Mouse (Mus musculus) MEL (cell line): ENCODE measurements around the gene Tmem100. TPM values are rescaled to one million over a fixed set of nuclear protein-coding genes. Genes with fewer than 3 reads are reported as not detected.

Source experiments
- DNase-seq: peaks from one replicate; pipeline ENCODE4 v3.0.0; 2011; ENCODE audit warnings: low read depth, low spot score
- H3K27ac ChIP-seq: 2 replicates; pipeline ENCODE4 v1.5.1; 2012; ENCODE audit warnings: low read depth, mild to moderate bottlenecking, control low read depth, low read length, moderate library complexity; ENCODE audit not compliant: control insufficient read depth
- H3K27me3 ChIP-seq, 2 experiments: fragments of 150-350 bp in 1 of 2; sonication (generic) in 1 of 2; 2 replicates each; pipeline ENCODE4 v1.6.1; 2012; ENCODE audit warnings: low read length in 2 of 2, mild to moderate bottlenecking in 2 of 2, improper control_type of control experiment in 1 of 2, moderate library complexity in 1 of 2; ENCODE audit not compliant: insufficient read depth in 2 of 2, control insufficient read depth in 1 of 2
- H3K36me3 ChIP-seq, 2 experiments: 2 replicates each; pipeline ENCODE4 v1.6.1; 2012 to 2014; ENCODE audit warnings: low read length in 2 of 2, improper control_type of control experiment in 1 of 2, inconsistent platforms in 1 of 2, mild to moderate bottlenecking in 1 of 2; ENCODE audit not compliant: insufficient read depth in 2 of 2, control insufficient read depth in 1 of 2
- H3K4me1 ChIP-seq, 2 experiments: fragments of 150-350 bp in 1 of 2; sonication (generic) in 1 of 2; 2 replicates each; pipeline ENCODE4 v1.6.1; 2012; ENCODE audit warnings: low read length in 2 of 2, improper control_type of control experiment in 1 of 2, mild to moderate bottlenecking in 1 of 2; ENCODE audit not compliant: insufficient read depth in 2 of 2, control insufficient read depth in 1 of 2
- H3K4me3 ChIP-seq, 2 experiments: fragments of 150-350 bp in 1 of 2; sonication (generic) in 1 of 2; 2 replicates each; pipeline ENCODE4 v1.5.1; 2012; ENCODE audit warnings: low read depth in 2 of 2, low read length in 2 of 2, mild to moderate bottlenecking in 2 of 2, moderate library complexity in 2 of 2, control low read depth in 1 of 2, improper control_type of control experiment in 1 of 2; ENCODE audit not compliant: control insufficient read depth in 1 of 2, insufficient read depth in 1 of 2
- H3K79me2 ChIP-seq: 2 replicates; pipeline ENCODE4 v1.6.1; 2012; ENCODE audit warnings: mild to moderate bottlenecking, low read length, moderate library complexity; ENCODE audit not compliant: control insufficient read depth, poor library complexity, insufficient read depth
- H3K9ac ChIP-seq: 2 replicates; pipeline ENCODE4 v1.6.1; 2012; ENCODE audit warnings: low read depth, mild to moderate bottlenecking, control low read depth, low read length, moderate library complexity; ENCODE audit not compliant: control insufficient read depth, poor library complexity, severe bottlenecking
- H3K9me3 ChIP-seq: fragments of 150-350 bp; sonication (generic); replicated peaks from 2 replicates; pipeline ENCODE4 v1.6.1; 2012; ENCODE audit warnings: mild to moderate bottlenecking, low read length, improper control_type of control experiment, moderate library complexity; ENCODE audit not compliant: insufficient read depth
- BHLHE40 ChIP-seq: IDR thresholded peaks from 2 replicates; pipeline ENCODE4 v1.6.1; 2012; ENCODE audit warnings: low read depth, mild to moderate bottlenecking, inconsistent platforms, low read length, improper control_type of control experiment, borderline replicate concordance
- CHD1 ChIP-seq: IDR thresholded peaks from 2 replicates; pipeline ENCODE4 v1.6.1; 2012; ENCODE audit warnings: low read depth, mild to moderate bottlenecking, inconsistent platforms, low read length, improper control_type of control experiment
- CHD2 ChIP-seq: IDR thresholded peaks from 2 replicates; pipeline ENCODE4 v1.6.1; 2011; ENCODE audit warnings: low read length, improper control_type of control experiment
- E2F4 ChIP-seq: IDR thresholded peaks from 2 replicates; pipeline ENCODE4 v1.6.1; 2011; ENCODE audit warnings: low read depth, low read length, improper control_type of control experiment, borderline replicate concordance
- EP300 ChIP-seq, 2 experiments: IDR thresholded peaks; 2 replicates each; pipeline ENCODE4 v1.6.1; 2011; ENCODE audit warnings: improper control_type of control experiment in 2 of 2, low read length in 2 of 2, low read depth in 1 of 2, mild to moderate bottlenecking in 1 of 2
- ETS1 ChIP-seq: IDR thresholded peaks from 2 replicates; pipeline ENCODE4 v1.6.1; 2012; ENCODE audit warnings: low read depth, mild to moderate bottlenecking, inconsistent platforms, low read length, improper control_type of control experiment, moderate library complexity
- GABPA ChIP-seq: IDR thresholded peaks from 2 replicates; pipeline ENCODE4 v1.6.1; 2012; ENCODE audit warnings: low read depth, mild to moderate bottlenecking, inconsistent platforms, low read length, improper control_type of control experiment, moderate library complexity
- GATA1 ChIP-seq: IDR thresholded peaks from 2 replicates; pipeline ENCODE4 v1.6.1; 2011; ENCODE audit warnings: low read depth, low read length, improper control_type of control experiment
- HCFC1 ChIP-seq: IDR thresholded peaks from 2 replicates; pipeline ENCODE4 v1.6.1; 2012; ENCODE audit warnings: low read depth, mild to moderate bottlenecking, inconsistent platforms, low read length, improper control_type of control experiment, moderate library complexity
- JUND ChIP-seq: IDR thresholded peaks from 2 replicates; pipeline ENCODE4 v1.6.1; 2011; ENCODE audit warnings: low read depth, mild to moderate bottlenecking, improper control_type of control experiment, low read length
- MAFK ChIP-seq: IDR thresholded peaks from 2 replicates; pipeline ENCODE4 v1.6.1; 2011; ENCODE audit warnings: low read depth, mild to moderate bottlenecking, low read length, improper control_type of control experiment, borderline replicate concordance
- MAZ ChIP-seq: IDR thresholded peaks from 2 replicates; pipeline ENCODE4 v1.6.1; 2012; ENCODE audit warnings: low read depth, mild to moderate bottlenecking, inconsistent platforms, low read length, improper control_type of control experiment
- NELFE ChIP-seq: IDR thresholded peaks from 2 replicates; pipeline ENCODE4 v1.6.1; 2011; ENCODE audit warnings: low read depth, low read length, improper control_type of control experiment
- POLR2A ChIP-seq, 2 experiments: IDR thresholded peaks; 2 replicates each; pipeline ENCODE4 v1.6.1; 2011 to 2012; ENCODE audit warnings: low read length in 2 of 2, mild to moderate bottlenecking in 2 of 2, control low read depth in 1 of 2, improper control_type of control experiment in 1 of 2, low read depth in 1 of 2, moderate library complexity in 1 of 2; ENCODE audit not compliant: control insufficient read depth in 1 of 2, insufficient read depth in 1 of 2, poor library complexity in 1 of 2
- RCOR1 ChIP-seq: IDR thresholded peaks from 2 replicates; pipeline ENCODE4 v1.6.1; 2012; ENCODE audit warnings: low read depth, mild to moderate bottlenecking, inconsistent platforms, low read length, improper control_type of control experiment
- SIN3A ChIP-seq: IDR thresholded peaks from 2 replicates; pipeline ENCODE4 v1.6.1; 2012; ENCODE audit warnings: low read length, improper control_type of control experiment, inconsistent platforms
- TAL1 ChIP-seq: IDR thresholded peaks from 2 replicates; pipeline ENCODE4 v1.6.1; 2012; ENCODE audit warnings: mild to moderate bottlenecking, inconsistent platforms, low read length, moderate library complexity, mixed read lengths
- TBP ChIP-seq: IDR thresholded peaks from 2 replicates; pipeline ENCODE4 v1.8.0; 2011; ENCODE audit warnings: low read depth, low read length, improper control_type of control experiment
- TCF12 ChIP-seq: IDR thresholded peaks from 2 replicates; pipeline ENCODE4 v1.6.1; 2014; ENCODE audit warnings: low read depth, mild to moderate bottlenecking, inconsistent platforms, low read length, improper control_type of control experiment, moderate library complexity
- UBTF ChIP-seq: IDR thresholded peaks from 2 replicates; pipeline ENCODE4 v1.6.1; 2012; ENCODE audit warnings: low read depth, mild to moderate bottlenecking, inconsistent platforms, low read length, improper control_type of control experiment, moderate library complexity, borderline replicate concordance; ENCODE audit not compliant: insufficient read depth
- ZC3H11A ChIP-seq: IDR thresholded peaks from 2 replicates; pipeline ENCODE4 v1.6.1; 2012; ENCODE audit warnings: low read depth, mild to moderate bottlenecking, inconsistent platforms, low read length, improper control_type of control experiment
- ZNF384 ChIP-seq: IDR thresholded peaks from 2 replicates; pipeline ENCODE4 v1.6.1; 2012; ENCODE audit warnings: low read depth, mild to moderate bottlenecking, inconsistent platforms, low read length, improper control_type of control experiment
- polyA plus RNA-seq, 2 experiments: library from polyadenylated mRNA; stranded (reverse) in 1 of 2; unstranded in 1 of 2; fragments of >175 nt in 1 of 2; fragments of >200 nt in 1 of 2; gene quantifications; 2 replicates each; pipeline versions ENCODE4 v1.2.1 to v1.2.4; 2012; ENCODE audit warnings: low replicate concordance in 2 of 2, low read depth in 1 of 2; ENCODE audit not compliant: insufficient read length in 2 of 2, insufficient read depth in 1 of 2, missing spikeins in 1 of 2
- total RNA-seq: library from RNA; depleted of rRNA; stranded (reverse); fragments of 300-350 nt; gene quantifications from 2 replicates; pipeline ENCODE4 v1.2.3, GENCODE M21; 2012

Gene Tmem100
- total and polyA plus RNA-seq, 3 experiments = not detected

- no peak for TF ChIP-seq ETS1
- TF ChIP-seq TBP = no peak
- TF ChIP-seq RCOR1 = no peak
- no peak for TF ChIP-seq ZNF384
- TF ChIP-seq TCF12 = no peak
- no peak for TF ChIP-seq SIN3A
- TF ChIP-seq NELFE = no peak
- TF ChIP-seq GATA1 = no peak
- no peak for TF ChIP-seq MAZ
- no peak for TF ChIP-seq HCFC1
- no peak for TF ChIP-seq BHLHE40
- TF ChIP-seq MAFK = no peak
- no peak for TF ChIP-seq JUND
- no peak for TF ChIP-seq TAL1
- TF ChIP-seq POLR2A (IDR thresholded peaks at IDR 0.05; ENCODE audit: control insufficient read depth in 1 of 2, insufficient read depth in 1 of 2, low read depth in 1 of 2, low read length in 2 of 2, poor library complexity in 1 of 2) = no peak
- H3K9ac ChIP-seq = no peak overlapping the region
- H3K27me3 ChIP-seq = peaks cover 0 to 6% of the 10 kb centered on the region in 2 experiments; a peak in 2 of 4 replicates
- no peak overlapping the region for H3K27ac ChIP-seq
- H3K4me3 ChIP-seq = no peak overlapping the region
- H3K79me2 ChIP-seq = no peaks in the 10 kb centered on the region
- no peak for DNase-seq
- H3K4me1 ChIP-seq = no peaks in the 10 kb centered on the region
- H3K9me3 ChIP-seq = no peaks in the 10 kb centered on the region
- no peaks in the 10 kb centered on the region for H3K36me3 ChIP-seq
Measured at GRCm38 (mm10) chr11:90071747-90072146, 41.6 kb downstream of the Tmem100 start.

- Histone ChIP-seq H3K36me3 (no peaks in the 10 kb centered on the region), H3K4me3 (no peak overlapping the region), H3K79me2 (no peaks in the 10 kb centered on the region), H3K4me1 (no peaks in the 10 kb centered on the region), H3K27ac (no peak overlapping the region), H3K27me3 (peaks cover 0 to 9% of the 10 kb centered on the region in 2 experiments; a peak in 3 of 4 replicates), H3K9ac (no peak overlapping the region), H3K9me3 (no peaks in the 10 kb centered on the region)
- no peak for DNase-seq
- TF ChIP-seq BHLHE40 = no peak
- no peak for TF ChIP-seq CHD2
- no peak for TF ChIP-seq EP300 (IDR thresholded peaks at IDR 0.05; ENCODE audit: low read depth in 1 of 2, low read length in 2 of 2)
- TF ChIP-seq ZNF384 = no peak
- TF ChIP-seq E2F4 = no peak
- no peak for TF ChIP-seq UBTF
- TF ChIP-seq GABPA = no peak
- TF ChIP-seq MAZ = no peak
- TF ChIP-seq TCF12 = no peak
- no peak for TF ChIP-seq ZC3H11A
- no peak for TF ChIP-seq ETS1
- TF ChIP-seq CHD1 = no peak
Measured at GRCm38 (mm10) chr11:90073201-90073600, 43.1 kb downstream of the Tmem100 start.
